Mouse (Mus musculus) MN1 (cell line): ENCODE measurements around the gene Rims3.
A peak's percentile ranks its signal among the peaks of the same experiment; 100 is the strongest.

Experiments used
- DNase-seq: peaks from one replicate; pipeline ENCODE4 v3.0.0-alpha.2; 2016; ENCODE audit warnings: low spot score

Rims3 gene

GRCm38 (mm10) chr4:120893656-120894401 lies 39.2 kb downstream of the Rims3 start:
- peak; percentile 71 for DNase-seq

- DNase-seq: peak; percentile 48
Observed at GRCm38 (mm10) chr4:120894584-120894983, 40.0 kb downstream of the Rims3 start.

GRCm38 (mm10) chr4:120895226-120895625 lies 40.6 kb downstream of the Rims3 start:
- DNase-seq: no peak

GRCm38 (mm10) chr4:120895810-120896584 lies 41.4 kb downstream of the Rims3 start:
- no peak for DNase-seq

GRCm38 (mm10) chr4:120904533-120904932 lies 49.9 kb downstream of the Rims3 start:
- no peak for DNase-seq

GRCm38 (mm10) chr4:120905644-120906043 lies 51.0 kb downstream of the Rims3 start:
- no peak for DNase-seq

- DNase-seq: peak; percentile 69
Observed at GRCm38 (mm10) chr4:120909558-120910150, 55.0 kb downstream of the Rims3 start.

GRCm38 (mm10) chr4:120911086-120911485 lies 56.5 kb downstream of the Rims3 start:
- DNase-seq: no peak

GRCm38 (mm10) chr4:120912866-120913265 lies 58.2 kb downstream of the Rims3 start:
- no peak for DNase-seq

- no peak for DNase-seq
Observed at GRCm38 (mm10) chr4:120913443-120913842, 58.8 kb downstream of the Rims3 start.

GRCm38 (mm10) chr4:120913861-120914260 lies 59.2 kb downstream of the Rims3 start:
- DNase-seq: no peak

- DNase-seq: no peak
Observed at GRCm38 (mm10) chr4:120914501-120914900, 59.9 kb downstream of the Rims3 start.

GRCm38 (mm10) chr4:120921461-120921860 lies 66.8 kb downstream of the Rims3 start:
- DNase-seq: no peak

- peak; percentile 89 for DNase-seq
Observed at GRCm38 (mm10) chr4:120924554-120925299, 70.1 kb downstream of the Rims3 start, which contains the start of gene Exo5. Gene Exo5 (minus strand): TSS chr4:120925017.

- peak; percentile 46 for DNase-seq
Observed at GRCm38 (mm10) chr4:120925386-120925785, 70.8 kb downstream of the Rims3 start.

GRCm38 (mm10) chr4:120928686-120929085 lies 74.1 kb downstream of the Rims3 start:
- no peak for DNase-seq

- DNase-seq: no peak
Observed at GRCm38 (mm10) chr4:120930736-120931135, 76.1 kb downstream of the Rims3 start.

GRCm38 (mm10) chr4:120935006-120935405 lies 80.4 kb downstream of the Rims3 start:
- DNase-seq: no peak
